Mouse (Mus musculus) ovary, postnatal 14 days (tissue): ENCODE data around the gene Xdh.
"Not testable (repeated sequence)": the region's sequence is repeated elsewhere in the genome, so short reads cannot be mapped to it uniquely, and the experiment has no call there.

Experiments used
- DNase-seq: peaks from one replicate; pipeline ENCODE4 v3.0.0; 2022; ENCODE audit warnings: low spot score

Xdh gene

DNA sequence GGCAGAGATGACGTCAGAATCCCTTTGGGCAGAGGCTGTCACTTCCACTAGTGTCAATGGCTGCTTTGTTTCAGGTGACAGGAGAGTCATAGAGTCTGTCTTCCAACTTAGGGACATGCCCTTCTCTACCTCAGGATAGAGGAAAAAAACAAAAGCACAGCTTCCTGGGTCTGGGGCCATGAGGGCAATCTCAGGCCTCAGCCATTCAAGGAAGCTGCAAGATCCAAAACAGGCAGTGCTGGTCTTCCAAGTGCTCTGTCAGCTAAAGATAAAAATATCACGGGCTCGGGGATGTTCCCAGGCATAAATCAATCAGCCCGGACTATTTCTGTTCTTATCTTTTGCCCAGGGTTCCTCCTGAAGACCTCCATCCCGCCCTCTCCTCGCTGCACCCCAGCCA, 68.7 kb downstream of the Xdh start:
- DNase-seq: no peak

DNA sequence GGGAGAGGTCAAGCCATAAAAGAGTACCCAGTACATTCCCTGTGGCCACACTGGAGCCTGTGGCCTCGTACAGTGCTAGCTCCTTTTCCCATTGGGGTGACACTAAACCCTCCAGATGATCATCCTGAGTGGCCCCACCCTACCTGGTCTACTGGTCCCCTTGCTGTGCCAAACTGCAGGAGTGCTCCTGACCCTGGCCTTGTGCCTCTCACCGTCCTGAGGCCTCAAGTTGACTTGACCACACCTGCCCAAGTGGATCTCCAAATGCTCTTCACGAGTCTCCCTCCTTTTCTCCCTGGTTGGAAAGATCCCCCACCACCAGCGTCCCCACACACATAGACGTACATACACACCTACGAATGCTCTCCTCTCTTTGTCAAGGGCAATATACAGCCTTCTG, 69.7 kb downstream of the Xdh start:
- DNase-seq: no peak

DNA sequence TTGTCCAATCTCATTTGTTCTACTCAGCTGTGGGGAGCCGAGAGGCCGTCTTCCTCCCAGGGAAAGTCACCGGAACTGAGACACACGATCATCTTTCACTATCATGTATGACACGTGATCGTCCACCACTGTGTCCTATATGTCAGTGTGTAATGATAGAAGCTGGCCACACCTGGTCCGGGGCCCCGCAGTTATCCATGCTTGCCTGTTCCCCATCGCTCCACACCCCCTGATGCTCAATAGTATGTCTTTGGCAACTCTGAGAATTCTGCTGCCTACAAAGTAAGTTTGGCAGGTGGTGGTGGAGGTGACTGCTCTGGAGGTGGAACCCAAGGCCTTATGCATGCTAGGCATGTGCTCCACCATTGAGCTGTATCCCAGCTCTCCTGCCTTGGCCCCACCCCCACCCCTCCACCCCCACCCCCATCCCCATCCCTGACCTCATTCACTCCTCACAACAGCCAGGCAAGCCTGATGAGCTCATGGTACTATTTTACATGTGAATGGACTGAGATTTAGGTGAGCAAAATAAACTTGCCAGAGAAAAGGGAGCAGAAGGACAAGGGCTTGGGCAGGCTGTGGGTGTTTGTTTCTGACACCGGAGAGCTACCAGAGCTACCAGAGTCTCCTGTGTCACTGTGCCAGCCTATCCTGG, 70.6 kb downstream of the Xdh start:
- DNase-seq: no peak

DNA sequence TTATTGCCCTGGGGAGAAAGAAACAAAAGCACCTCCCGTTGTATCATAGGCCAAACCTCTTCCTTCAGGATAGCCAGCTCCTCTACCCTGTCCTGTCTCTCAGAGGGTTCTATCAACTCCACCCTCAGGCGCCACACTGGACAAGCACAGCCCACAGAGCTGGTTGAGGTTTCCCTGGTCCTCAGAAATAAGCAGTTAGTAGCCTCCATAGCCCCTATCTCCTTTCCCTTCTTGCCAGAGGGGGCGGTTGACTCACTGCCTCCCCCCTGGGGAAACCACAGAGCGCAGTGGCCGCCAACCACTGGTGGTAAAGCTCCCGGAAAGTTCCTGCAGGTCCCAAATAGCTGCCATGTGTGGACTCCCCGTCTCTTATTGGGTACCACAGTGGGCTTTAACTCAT, 74.3 kb downstream of the Xdh start:
- no peak for DNase-seq

DNA sequence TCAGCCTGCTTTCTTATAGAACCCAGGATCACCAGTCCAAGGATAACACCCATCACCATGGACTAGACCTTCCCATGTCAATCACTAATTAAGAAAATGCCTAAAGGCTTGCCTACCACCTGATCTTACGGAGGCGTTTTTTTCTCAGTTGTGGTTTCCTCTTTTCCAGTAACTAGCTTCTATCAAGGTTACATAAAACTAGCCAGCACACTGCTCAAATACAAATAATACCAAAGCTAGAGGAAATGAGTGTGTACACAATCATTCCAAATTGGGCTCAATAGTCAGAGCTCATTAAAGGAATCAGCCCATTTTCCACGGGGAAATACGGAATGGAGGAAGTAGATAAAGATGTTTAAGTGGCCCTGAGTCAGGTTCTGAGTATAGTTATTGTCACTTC, 74.7 kb downstream of the Xdh start:
- DNase-seq: no peak

DNA sequence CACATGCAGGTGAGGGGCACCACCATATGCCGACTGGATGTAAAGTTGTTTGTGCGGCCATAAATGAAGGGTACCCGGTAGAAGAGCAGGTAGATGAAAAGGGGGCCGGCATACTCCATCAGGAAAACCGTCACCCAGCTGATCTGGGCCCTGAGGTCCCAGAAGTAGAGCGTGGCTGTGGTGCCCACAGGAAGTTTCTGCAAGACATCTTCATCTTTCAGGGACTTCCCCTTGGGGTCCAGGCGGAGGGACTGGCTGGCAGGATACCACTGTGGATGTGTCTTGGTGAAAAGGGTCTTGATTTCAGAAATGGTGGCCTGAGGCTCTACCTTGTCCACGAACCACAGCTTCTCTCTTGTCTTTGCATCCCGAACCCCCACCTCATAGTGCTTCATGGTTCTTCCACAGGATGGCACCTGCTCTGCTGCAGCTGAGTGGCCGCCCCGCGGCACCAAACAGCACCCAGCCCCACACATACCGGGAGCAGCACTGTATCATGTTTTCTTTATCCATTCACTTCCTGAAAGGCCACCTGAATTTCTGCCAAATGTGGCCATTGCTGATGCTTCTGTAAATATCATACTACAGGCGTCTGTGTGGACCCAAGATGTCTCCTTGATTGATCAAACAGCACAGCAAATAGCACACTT, 78.9 kb downstream of the Xdh start:
- no peak for DNase-seq

DNA sequence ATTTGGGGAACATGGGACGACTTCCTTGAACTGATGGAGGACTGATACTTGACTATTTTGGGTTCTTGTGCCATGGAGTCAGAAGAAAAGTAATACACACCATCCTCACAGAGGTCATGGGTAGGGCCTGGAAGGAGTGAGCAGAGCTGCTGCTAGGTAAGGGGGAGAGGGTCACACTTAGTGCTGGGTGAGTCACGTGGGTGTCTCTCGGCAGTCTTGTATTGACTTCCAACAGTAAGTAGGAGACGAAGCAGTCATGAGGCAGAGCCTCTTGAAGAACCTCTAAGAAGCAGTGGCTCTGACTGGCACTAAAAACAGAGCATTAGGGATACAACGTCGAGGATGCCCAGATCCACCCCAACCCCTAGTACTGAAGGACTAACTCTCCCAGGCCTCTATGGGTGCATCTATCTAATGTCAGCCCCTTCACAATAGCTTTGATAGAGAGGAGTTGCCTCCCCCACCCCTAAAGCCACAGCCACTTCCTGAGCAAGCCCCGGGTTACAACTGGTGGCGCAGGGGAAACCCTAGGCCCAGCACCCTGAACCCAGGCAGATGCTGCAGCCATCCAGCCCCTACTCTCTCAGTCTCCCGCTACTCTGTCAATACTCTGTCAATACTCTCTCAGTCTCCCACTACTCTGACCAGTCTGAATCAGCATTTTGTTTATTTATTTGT, 80.8 kb downstream of the Xdh start:
- DNase-seq: no peak

DNA sequence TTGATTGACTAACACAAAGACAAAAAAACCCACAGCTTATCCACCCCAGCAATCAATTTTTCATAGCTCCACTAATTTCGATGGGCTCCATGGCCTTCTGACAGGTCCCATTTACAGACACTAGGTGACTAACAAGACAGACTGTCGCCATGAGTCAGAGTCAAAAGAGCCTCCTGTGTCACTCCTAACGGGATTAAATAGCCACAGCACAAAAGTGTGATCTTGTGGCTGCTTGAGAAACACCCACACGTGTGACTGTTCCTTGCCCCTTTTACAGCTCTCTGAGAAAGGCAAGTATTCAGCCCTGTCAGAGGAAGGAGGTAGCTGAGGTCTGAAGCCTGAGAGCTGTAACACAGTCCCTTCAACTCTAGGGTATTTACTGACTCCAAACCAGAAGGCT, 96.3 kb downstream of the Xdh start:
- DNase-seq: no peak

DNA sequence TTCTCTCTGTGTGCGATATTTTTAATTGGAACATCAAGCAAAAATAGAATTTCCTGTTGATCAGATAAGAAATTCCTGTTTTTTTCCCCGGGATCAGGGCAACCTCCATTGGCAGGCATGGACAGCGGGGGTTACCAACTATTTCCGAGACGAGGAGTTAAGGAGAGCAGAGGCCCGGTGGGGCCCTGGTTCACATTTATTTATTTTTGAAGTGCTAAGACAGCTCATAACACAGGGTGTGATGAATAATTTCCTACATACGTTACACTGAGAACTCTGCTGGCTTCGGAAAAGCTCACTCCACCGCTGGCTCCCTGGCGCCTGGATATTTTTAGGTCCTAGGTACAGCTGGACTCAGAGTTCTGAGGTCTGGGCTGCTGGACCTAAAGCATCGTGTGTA, 97.0 kb downstream of the Xdh start:
- DNase-seq: no peak

DNA sequence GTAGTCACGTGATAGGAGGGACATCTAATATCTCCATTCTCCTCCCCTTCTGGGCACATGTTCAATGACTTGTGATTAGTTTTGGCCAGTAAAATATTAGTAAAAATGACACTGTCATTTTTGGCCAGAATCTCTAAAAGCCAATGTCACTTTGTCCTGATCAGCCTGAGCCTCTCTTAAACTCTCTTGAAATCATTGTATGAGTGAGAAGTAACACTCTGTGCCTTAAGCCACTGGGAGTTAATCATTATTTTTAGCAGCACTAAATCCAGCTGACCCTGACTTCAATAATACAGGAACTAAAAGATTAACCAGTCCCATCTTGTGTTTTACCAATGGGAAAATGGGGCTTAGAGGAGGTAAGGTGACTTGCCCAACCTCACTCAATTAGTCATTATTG, 102.6 kb downstream of the Xdh start:
- DNase-seq: no peak

DNA sequence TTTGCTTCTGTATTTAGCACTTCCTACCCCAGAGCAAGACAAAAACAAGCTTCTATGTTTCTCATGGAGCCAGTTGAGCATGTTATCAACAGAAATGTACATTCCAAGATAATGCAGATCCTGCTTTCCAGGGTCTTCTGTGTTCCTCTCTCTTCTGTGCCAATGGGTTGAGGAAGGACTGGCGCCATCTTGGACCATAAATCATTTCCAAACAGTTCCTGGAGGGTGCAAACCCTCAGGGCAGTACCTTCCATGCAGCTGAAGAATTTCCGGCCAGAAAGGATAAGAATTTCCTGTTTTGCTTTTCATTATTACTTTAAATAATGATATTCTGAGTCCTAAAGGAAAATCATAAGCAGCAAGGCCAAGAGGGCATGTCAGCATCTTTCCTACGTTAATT, 104.4 kb downstream of the Xdh start:
- no peak for DNase-seq

DNA sequence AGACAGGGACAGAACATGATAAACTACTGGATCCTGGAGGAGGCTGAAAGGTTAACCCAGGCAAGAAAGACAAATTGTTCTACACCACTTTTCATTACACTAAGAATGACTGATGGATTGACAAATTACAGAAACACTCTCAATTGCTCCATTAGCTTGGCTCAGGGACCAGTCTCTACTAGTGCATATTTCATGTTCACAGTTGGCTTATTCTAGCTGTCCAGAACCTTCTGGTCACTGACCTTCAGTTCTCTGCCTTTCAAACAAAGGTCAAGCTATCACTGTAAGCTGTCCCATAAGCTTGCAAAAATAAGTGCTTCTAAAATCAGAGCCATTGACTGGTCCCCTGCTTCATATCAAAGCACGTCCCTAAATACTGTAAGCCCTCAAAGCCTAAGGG, 107.0 kb downstream of the Xdh start:
- no peak for DNase-seq

DNA sequence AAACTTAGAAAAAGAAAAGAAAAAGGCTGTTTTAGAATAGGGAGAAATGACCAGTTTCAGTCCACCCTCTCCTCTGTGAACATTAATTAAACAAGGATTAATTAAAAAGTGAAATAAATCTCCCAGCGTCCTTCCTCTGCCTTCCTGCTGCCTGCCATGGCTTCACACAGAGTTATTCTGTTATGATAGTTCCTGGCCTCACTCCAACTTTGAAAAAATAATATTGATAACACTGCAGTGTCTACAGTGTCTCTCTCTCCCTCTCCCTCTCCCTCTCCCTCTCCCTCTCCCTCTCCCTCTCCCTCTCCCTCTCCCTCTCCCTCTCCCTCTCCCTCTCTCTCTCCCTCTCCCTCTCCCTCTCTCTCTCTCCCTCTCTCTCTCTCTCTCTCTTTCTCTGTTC, 110.1 kb downstream of the Xdh start:
- DNase-seq: not testable (repeated sequence)

DNA sequence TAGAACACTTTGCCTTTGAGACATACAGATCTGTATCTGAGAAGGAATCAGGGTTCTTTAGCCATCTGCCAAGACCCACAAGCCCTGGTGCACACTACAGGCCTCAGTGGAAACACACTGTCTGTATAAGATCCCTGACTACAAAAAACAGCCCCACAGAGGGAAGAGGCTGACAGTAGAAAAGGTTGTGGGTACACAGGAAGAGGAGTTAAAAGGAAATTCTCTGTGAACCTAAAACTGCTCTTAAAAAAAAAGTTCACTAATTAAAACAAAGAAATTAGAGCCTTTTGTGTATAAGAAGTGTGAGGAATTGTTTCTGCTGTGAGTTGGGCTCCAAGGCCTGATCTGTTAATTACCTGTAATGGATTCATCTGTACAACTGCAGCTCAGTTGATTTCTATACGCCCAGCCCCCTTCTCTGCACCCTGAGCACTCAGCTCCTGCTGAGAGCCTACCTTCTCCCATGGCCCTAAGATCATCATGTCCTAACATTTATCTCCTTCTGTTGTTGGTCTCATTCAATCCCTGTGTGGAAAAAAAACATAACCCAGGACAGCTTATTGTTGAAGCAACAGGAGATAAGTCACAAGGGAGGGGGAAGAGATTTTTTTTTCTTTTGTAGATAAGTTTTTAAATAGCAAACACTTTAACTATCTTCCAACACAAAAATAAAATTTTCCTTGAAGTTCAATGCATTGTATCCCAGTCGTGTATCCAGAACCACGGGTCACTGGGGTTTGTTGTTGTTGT, 110.7 kb downstream of the Xdh start:
- DNase-seq: no peak

DNA sequence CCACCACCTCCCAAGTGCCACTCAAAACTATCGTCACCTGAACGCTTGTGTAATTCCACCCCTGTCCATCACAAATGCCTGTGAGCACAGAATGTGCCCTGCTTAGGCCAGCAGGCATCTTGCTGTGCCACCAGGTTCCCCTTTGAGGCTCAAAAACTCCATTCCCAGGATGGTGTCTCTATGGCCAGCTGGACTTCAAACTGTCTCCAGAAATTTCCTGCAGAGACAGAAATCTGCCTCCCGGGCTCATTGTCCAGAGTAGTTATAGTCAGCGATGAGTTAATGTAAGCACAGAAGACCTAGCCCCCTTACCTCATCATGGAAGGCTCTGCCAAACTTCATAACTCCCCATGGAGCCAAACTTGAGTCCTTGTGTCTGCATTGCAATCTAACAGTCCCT, 112.8 kb downstream of the Xdh start:
- DNase-seq: no peak

DNA sequence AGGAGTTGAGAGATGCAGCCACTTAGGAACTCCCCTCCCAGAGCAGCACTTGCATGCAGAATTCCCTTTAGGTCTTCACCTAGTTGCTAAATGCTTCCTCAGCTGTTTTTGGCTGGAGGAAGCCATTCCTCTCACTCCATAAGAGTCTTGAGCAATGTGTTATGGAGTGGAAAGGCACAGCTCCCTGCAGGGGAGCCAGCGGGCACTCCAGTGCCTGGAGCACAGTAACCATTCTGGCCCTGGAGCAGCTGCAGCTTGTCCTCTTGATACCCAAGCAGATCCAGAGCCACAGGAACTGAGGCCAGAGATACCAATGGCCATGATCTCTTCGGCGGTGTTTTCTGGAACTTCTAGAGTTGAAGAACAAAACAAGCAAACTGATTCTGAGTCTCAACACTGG, 113.4 kb downstream of the Xdh start:
- DNase-seq: no peak
